Mouse (Mus musculus) ES-E14 (cell line): Measurements from ENCODE around the gene Rab36.

Source experiments
- CHD2 ChIP-seq: IDR thresholded peaks from 2 replicates; pipeline ENCODE4 v1.6.1; 2014; ENCODE audit warnings: mild to moderate bottlenecking, low read depth, low read length, inconsistent platforms
- HCFC1 ChIP-seq: IDR thresholded peaks from 2 replicates; pipeline ENCODE4 v1.6.1; 2012; ENCODE audit warnings: low read length, inconsistent platforms, borderline replicate concordance; ENCODE audit not compliant: insufficient read depth
- MAFK ChIP-seq: IDR thresholded peaks from 2 replicates; pipeline ENCODE4 v1.6.1; 2014; ENCODE audit warnings: mild to moderate bottlenecking, low read depth, low read length, inconsistent platforms; ENCODE audit not compliant: insufficient read depth
- ZC3H11A ChIP-seq: IDR thresholded peaks from 2 replicates; pipeline ENCODE4 v1.6.1; 2012; ENCODE audit warnings: low read depth, mild to moderate bottlenecking, inconsistent platforms, low read length, borderline replicate concordance
- ZNF384 ChIP-seq: IDR thresholded peaks from 2 replicates; pipeline ENCODE4 v1.6.1; 2012; ENCODE audit warnings: low read depth, low read length, inconsistent platforms

- no peak for TF ChIP-seq ZC3H11A
- TF ChIP-seq ZNF384, result no peak
- TF ChIP-seq HCFC1, result no peak
- no peak for TF ChIP-seq MAFK
- TF ChIP-seq CHD2, result no peak
These were observed 42.0 kb upstream of the Rab36 start for GRCm38 (mm10) chr10:74994863-74995262.
